ENCODE assay signal across 26 mouse cellular contexts in the genomic region with DNA sequence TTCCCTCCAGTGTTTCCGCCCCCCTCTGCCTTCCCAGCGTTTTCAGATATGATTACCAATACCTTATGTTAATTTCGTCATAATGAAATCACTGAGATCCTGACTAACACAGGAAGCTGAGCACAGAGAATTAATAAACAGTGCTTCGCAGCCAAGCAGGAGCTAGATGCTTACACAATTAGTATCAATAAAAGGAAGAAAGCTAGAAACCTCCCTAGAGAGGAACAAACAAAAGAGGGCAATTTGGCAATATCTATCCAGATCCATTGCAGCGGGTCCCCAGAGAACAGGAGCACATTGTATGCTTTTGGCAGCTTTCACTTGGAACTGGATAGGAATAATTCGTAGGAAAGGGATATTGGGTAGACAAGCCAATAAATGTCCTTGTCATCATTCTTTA.
A peak's percentile ranks its signal among the peaks of the same experiment; 100 is the strongest.
DNase-seq lines count a peak whose midpoint lies in the region; ATAC-seq and TF ChIP-seq lines count a peak whose summit lies in the region.
"Had no signal": no experiment of that assay in that cellular context is flagged by ENCODE, and none has a peak within 500 bp of the region (broad histone marks: within the 10 kb centered on the region; RNA-seq: fewer than 3 reads in every experiment).

No protein-coding gene starts in this region.

- no peak overlapping the region for H3K4me3 ChIP-seq in hindbrain, embryonic 12.5 days
- no peak overlapping the region for H3K4me3 ChIP-seq in hindbrain, embryonic 10.5 days
- H3K4me3 ChIP-seq in midbrain, postnatal 0 days (ENCODE audit: low read depth, low read length) = no peak overlapping the region
- H3K4me3 ChIP-seq in midbrain, embryonic 10.5 days = no peak overlapping the region
- H3K4me3 ChIP-seq in hindbrain, embryonic 16.5 days (ENCODE audit: low read length) = no peak overlapping the region
- no peak overlapping the region for H3K4me3 ChIP-seq in intestine, postnatal 0 days (ENCODE audit: low read depth, low read length)
- H3K4me3 ChIP-seq: heart, embryonic 10.5 days; heart, embryonic 15.5 days; limb, embryonic 13.5 days; lung, embryonic 15.5 days; midbrain, embryonic 15.5 days; myocyte had no signal

- no peak for DNase-seq in hindbrain, embryonic 10.5 days (ENCODE audit: low spot score)
- DNase-seq in midbrain, postnatal 0 days (ENCODE audit: low spot score) = peak; percentile 47
- no peak for DNase-seq in midbrain, embryonic 10.5 days (ENCODE audit: low spot score)
- peak; percentile 10 for DNase-seq in brain, adult 2 months (ENCODE audit: low read depth, low spot score)
- no peak for DNase-seq in urinary bladder, postnatal 36 days (ENCODE audit: low spot score in 2 of 2)
- DNase-seq: adrenal gland, postnatal 25 days; cerebellum, adult 8-10 months; cerebellum, postnatal 25 days; forebrain, postnatal 0 days; kidney, adult 11 months; kidney, postnatal 14 days; right cerebral cortex, adult 18-20 months; spleen, adult 18-20 months; thymus, adult 18-20 months; thymus, postnatal 25 days had no signal

- no peak for ATAC-seq in hindbrain, embryonic 12.5 days (ENCODE audit: low FRiP score)
- no peak for ATAC-seq in midbrain, postnatal 0 days (ENCODE audit: low FRiP score)
- peak; percentile 48; the same call in 1 of the 2 replicates for ATAC-seq in hindbrain, embryonic 16.5 days
- no peak for ATAC-seq in intestine, postnatal 0 days
- ATAC-seq: forebrain, postnatal 0 days; midbrain, embryonic 15.5 days had no signal

- no peak overlapping the region for H3K9ac ChIP-seq in hindbrain, embryonic 12.5 days
- no peak overlapping the region for H3K9ac ChIP-seq in midbrain, postnatal 0 days (replicated peaks; ENCODE audit: low read length, poor library complexity, severe bottlenecking)
- H3K9ac ChIP-seq in hindbrain, embryonic 16.5 days (ENCODE audit: low read depth, low read length) = no peak overlapping the region
- H3K9ac ChIP-seq in intestine, postnatal 0 days (ENCODE audit: low read depth, low read length) = no peak overlapping the region
- H3K9ac ChIP-seq: forebrain, postnatal 0 days; heart, embryonic 15.5 days; limb, embryonic 13.5 days; lung, embryonic 15.5 days; midbrain, embryonic 15.5 days had no signal

- peak overlapping the region; percentile 19; the same call in 1 of the 2 replicates for H3K27ac ChIP-seq in hindbrain, embryonic 12.5 days
- H3K27ac ChIP-seq in hindbrain, embryonic 10.5 days = no peak overlapping the region
- no peak overlapping the region for H3K27ac ChIP-seq in midbrain, postnatal 0 days (ENCODE audit: low read depth, low read length)
- H3K27ac ChIP-seq in midbrain, embryonic 10.5 days (replicated peaks) = no peak overlapping the region
- no peak overlapping the region for H3K27ac ChIP-seq in hindbrain, embryonic 16.5 days (ENCODE audit: low read depth, low read length)
- no peak overlapping the region for H3K27ac ChIP-seq in intestine, postnatal 0 days (ENCODE audit: low read depth, low read length)
- H3K27ac ChIP-seq: heart, embryonic 10.5 days; heart, embryonic 15.5 days; limb, embryonic 13.5 days; lung, embryonic 15.5 days; midbrain, embryonic 15.5 days; stomach, postnatal 0 days had no signal

- H3K9me3 ChIP-seq in hindbrain, embryonic 12.5 days (replicated peaks) = no peaks in the 10 kb centered on the region
- H3K9me3 ChIP-seq in hindbrain, embryonic 10.5 days = peaks cover 6% of the 10 kb centered on the region; the same call in 1 of the 2 replicates
- H3K9me3 ChIP-seq in midbrain, postnatal 0 days (ENCODE audit: low read length) = no peaks in the 10 kb centered on the region
- 0 out of 2 replicates have a peak, but pooled peaks cover 5% of the 10 kb centered on the region for H3K9me3 ChIP-seq in midbrain, embryonic 10.5 days (replicated peaks)
- H3K9me3 ChIP-seq in hindbrain, embryonic 16.5 days (ENCODE audit: control insufficient read depth, low read length) = 0 out of 2 replicates have a peak, but pooled peaks cover 2% of the 10 kb centered on the region
- no peaks in the 10 kb centered on the region for H3K9me3 ChIP-seq in intestine, postnatal 0 days (ENCODE audit: control insufficient read depth)
- H3K9me3 ChIP-seq: heart, embryonic 10.5 days; heart, embryonic 15.5 days; lung, embryonic 15.5 days; midbrain, embryonic 15.5 days had no signal

- no peaks in the 10 kb centered on the region for H3K36me3 ChIP-seq in hindbrain, embryonic 12.5 days
- H3K36me3 ChIP-seq in hindbrain, embryonic 10.5 days = no peaks in the 10 kb centered on the region
- no peaks in the 10 kb centered on the region for H3K36me3 ChIP-seq in midbrain, postnatal 0 days (ENCODE audit: insufficient read depth, low read length)
- H3K36me3 ChIP-seq in midbrain, embryonic 10.5 days = no peaks in the 10 kb centered on the region
- no peaks in the 10 kb centered on the region for H3K36me3 ChIP-seq in hindbrain, embryonic 16.5 days (ENCODE audit: control insufficient read depth, insufficient read depth, low read length)
- no peaks in the 10 kb centered on the region for H3K36me3 ChIP-seq in intestine, postnatal 0 days (ENCODE audit: control insufficient read depth, insufficient read depth)
- H3K36me3 ChIP-seq: heart, embryonic 10.5 days; heart, embryonic 15.5 days; limb, embryonic 13.5 days; lung, embryonic 15.5 days; midbrain, embryonic 15.5 days had no signal

- H3K27me3 ChIP-seq in hindbrain, embryonic 12.5 days = no peaks in the 10 kb centered on the region
- H3K27me3 ChIP-seq in hindbrain, embryonic 10.5 days (ENCODE audit: insufficient read depth, poor library complexity, severe bottlenecking) = no peaks in the 10 kb centered on the region
- no peaks in the 10 kb centered on the region for H3K27me3 ChIP-seq in midbrain, postnatal 0 days (ENCODE audit: insufficient read depth, low read length)
- H3K27me3 ChIP-seq in midbrain, embryonic 10.5 days (ENCODE audit: low read depth, poor library complexity, severe bottlenecking) = no peaks in the 10 kb centered on the region
- H3K27me3 ChIP-seq in hindbrain, embryonic 16.5 days (replicated peaks; ENCODE audit: control insufficient read depth, insufficient read depth, low read length) = no peaks in the 10 kb centered on the region
- H3K27me3 ChIP-seq in intestine, postnatal 0 days (replicated peaks; ENCODE audit: control insufficient read depth, insufficient read depth, low read length) = no peaks in the 10 kb centered on the region
- H3K27me3 ChIP-seq: heart, embryonic 15.5 days; limb, embryonic 13.5 days; lung, embryonic 15.5 days; midbrain, embryonic 15.5 days had no signal

- no peak for TF ChIP-seq CTCF in midbrain, postnatal 0 days (IDR thresholded peaks at IDR 0.05)
- no peak for TF ChIP-seq CTCF in intestine, postnatal 0 days (IDR thresholded peaks at IDR 0.05; ENCODE audit: low read depth)

- H3K4me1 ChIP-seq in hindbrain, embryonic 12.5 days = peaks cover 8% of the 10 kb centered on the region; the same call in 1 of the 2 replicates
- peaks cover 8% of the 10 kb centered on the region; the same call in 1 of the 2 replicates for H3K4me1 ChIP-seq in hindbrain, embryonic 10.5 days (replicated peaks)
- no peaks in the 10 kb centered on the region for H3K4me1 ChIP-seq in midbrain, postnatal 0 days (ENCODE audit: insufficient read depth, low read length)
- peaks cover 8% of the 10 kb centered on the region for H3K4me1 ChIP-seq in midbrain, embryonic 10.5 days
- peaks cover 6% of the 10 kb centered on the region for H3K4me1 ChIP-seq in hindbrain, embryonic 16.5 days (ENCODE audit: control insufficient read depth, insufficient read depth, low read depth, low read length)
- H3K4me1 ChIP-seq in intestine, postnatal 0 days (replicated peaks; ENCODE audit: control insufficient read depth, insufficient read depth, low read length) = no peaks in the 10 kb centered on the region
- H3K4me1 ChIP-seq: lung, embryonic 15.5 days; midbrain, embryonic 15.5 days had no signal

- H3K4me2 ChIP-seq in hindbrain, embryonic 12.5 days (replicated peaks) = no peak overlapping the region
- no peak overlapping the region for H3K4me2 ChIP-seq in midbrain, postnatal 0 days (ENCODE audit: low read depth, low read length, poor library complexity, severe bottlenecking)
- H3K4me2 ChIP-seq in hindbrain, embryonic 16.5 days (ENCODE audit: low read length) = no peak overlapping the region
- no peak overlapping the region for H3K4me2 ChIP-seq in intestine, postnatal 0 days (replicated peaks; ENCODE audit: low read depth)
- H3K4me2 ChIP-seq: heart, embryonic 15.5 days; limb, embryonic 13.5 days; liver, embryonic 11.5 days; lung, embryonic 15.5 days; midbrain, embryonic 15.5 days had no signal

- 60% methylated on average over 6 of the region's 6 CpGs for WGBS in hindbrain, embryonic 12.5 days
- 87% methylated on average over 6 of the region's 6 CpGs for WGBS in hindbrain, embryonic 10.5 days
- WGBS in midbrain, postnatal 0 days = 51% methylated on average over 6 of the region's 6 CpGs
- 82% methylated on average over 6 of the region's 6 CpGs for WGBS in midbrain, embryonic 10.5 days
- 44% methylated on average over 6 of the region's 6 CpGs for WGBS in hindbrain, embryonic 16.5 days
- 60% methylated on average over 6 of the region's 6 CpGs for WGBS in intestine, postnatal 0 days

Comparison
In these comparisons a context has a peak if more than half of its experiments do, and no peak if none do; other contexts are left out.
1. DNase-seq: peak in midbrain, postnatal 0 days (single experiment) and brain, adult 2 months (single experiment); none in hindbrain, embryonic 10.5 days (single experiment), midbrain, embryonic 10.5 days (single experiment) and urinary bladder, postnatal 36 days (0 of 2).